Mouse (Mus musculus) heart, adult 2 months (tissue): ENCODE data around the gene Olfr10.

ENCODE experiments used
- CTCF ChIP-seq: fragments of 200-600 bp; IDR thresholded peaks from 2 replicates; pipeline ENCODE4 v1.8.1; 2022; ENCODE audit warnings: antibody characterized with exemption, mild to moderate bottlenecking, moderate library complexity
- EP300 ChIP-seq: fragments of 200-500 bp; IDR thresholded peaks from 2 replicates; pipeline ENCODE4 v1.6.1; 2011; ENCODE audit warnings: low read depth, low read length, control low read depth; ENCODE audit not compliant: insufficient read depth
- POLR2A ChIP-seq: fragments of 200-500 bp; IDR thresholded peaks from 2 replicates; pipeline ENCODE4 v1.6.1; 2011; ENCODE audit warnings: mild to moderate bottlenecking, low read depth, low read length, control low read depth; ENCODE audit not compliant: insufficient read depth

- TF ChIP-seq CTCF (no peak), POLR2A (no peak), EP300 (0 out of 2 replicates have a peak, but pooled peaks have one; percentile 26)
Measured at GRCm38 (mm10) chr11:49260598-49261312, 43.8 kb upstream of the Olfr10 start.
